Mouse (Mus musculus) liver, embryonic 13.5 days (tissue): ENCODE data around the gene Golga2. TPM values are rescaled to one million over a fixed set of nuclear protein-coding genes. Genes with fewer than 3 reads are reported as not detected.
"Not testable (repeated sequence)": the region's sequence is repeated elsewhere in the genome, so short reads cannot be mapped to it uniquely, and the experiment has no call there.

ENCODE experiments used
- ATAC-seq: fragments of 200-750 bp; cut with Nextera tagmentation; 2 replicates; pipeline ENCODE4 v1.8.0; 2017; ENCODE audit warnings: low read depth, mild to moderate bottlenecking, moderate number of reproducible peaks, moderate library complexity
- DNase-seq: peaks from one replicate; pipeline ENCODE4 v3.0.0; 2022
- H3K27ac ChIP-seq: fragments of 300-500 bp; sonication (generic); 2 replicates; pipeline ENCODE4 v1.5.1; 2015; ENCODE audit warnings: moderate library complexity, mild to moderate bottlenecking, inconsistent platforms
- H3K27me3 ChIP-seq: fragments of 300-500 bp; sonication (generic); 2 replicates; pipeline ENCODE4 v1.6.1; 2015; ENCODE audit warnings: mild to moderate bottlenecking, inconsistent platforms
- H3K36me3 ChIP-seq: fragments of 300-500 bp; sonication (generic); 2 replicates; pipeline ENCODE4 v1.6.1; 2015; ENCODE audit warnings: mild to moderate bottlenecking, inconsistent platforms
- H3K4me1 ChIP-seq: fragments of 300-500 bp; sonication (generic); replicated peaks from 2 replicates; pipeline ENCODE4 v1.6.1; 2015; ENCODE audit warnings: inconsistent platforms
- H3K4me2 ChIP-seq: fragments of 300-500 bp; sonication (generic); 2 replicates; pipeline ENCODE4 v1.6.1; 2015; ENCODE audit warnings: inconsistent platforms, mild to moderate bottlenecking, moderate library complexity
- H3K4me3 ChIP-seq: fragments of 300-500 bp; sonication (generic); replicated peaks from 2 replicates; pipeline ENCODE4 v1.5.1; 2015; ENCODE audit warnings: mild to moderate bottlenecking, inconsistent platforms
- H3K9ac ChIP-seq: fragments of 300-500 bp; sonication (generic); 2 replicates; pipeline ENCODE4 v1.6.1; 2015; ENCODE audit warnings: mild to moderate bottlenecking, inconsistent platforms
- H3K9me3 ChIP-seq: fragments of 300-500 bp; sonication (generic); replicated peaks from 2 replicates; pipeline ENCODE4 v1.6.1; 2016; ENCODE audit warnings: inconsistent platforms
- WGBS: fragments of 180-500 bp; shearing (Covaris S2); methylation state at CpG from one replicate; pipeline ENCODE4 v1.1.7; 2015; ENCODE audit not compliant: insufficient replicate concordance; 5-methylcytosine and 5-hydroxymethylcytosine counted together
- polyA plus RNA-seq: library from polyadenylated mRNA; unstranded; fragments of >200 nt; fragmentation: Nextera tagmentation; extraction: Ambion mirVana; gene quantifications from 2 replicates; pipeline ENCODE4 v1.2.1, GENCODE M21; 2015

Gene Golga2
- polyA plus RNA-seq, 1 experiment from 2014 or later = 7.4 TPM

DNA sequence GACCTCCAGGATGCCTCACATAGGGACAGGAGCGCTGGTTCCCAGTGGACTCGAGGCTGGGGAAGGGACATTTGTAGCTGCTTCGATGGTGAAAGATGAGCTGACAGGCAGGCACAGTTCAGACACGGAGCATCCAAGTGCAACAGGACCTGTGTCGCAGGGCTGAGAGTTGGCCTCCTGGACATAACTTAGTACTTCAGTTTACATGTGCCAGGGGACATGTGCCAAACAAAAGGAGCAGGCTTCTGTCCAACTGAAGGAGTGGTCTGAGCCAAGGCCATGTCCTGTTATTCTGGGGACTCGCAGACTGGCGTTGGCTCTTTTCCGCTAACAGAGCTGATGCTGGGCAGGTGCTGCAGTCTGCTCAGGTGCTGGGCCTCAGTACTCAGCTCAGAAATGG is 7.2 kb downstream of the Golga2 start:
- peaks cover 9% of the 10 kb centered on the region for H3K4me1 ChIP-seq
- H3K4me3 ChIP-seq = no peak overlapping the region
- H3K4me2 ChIP-seq = no peak overlapping the region
- no peaks in the 10 kb centered on the region for H3K27me3 ChIP-seq
- ATAC-seq (no peak), DNase-seq (no peak)
- H3K36me3 ChIP-seq = peaks cover 56% of the 10 kb centered on the region
- H3K27ac ChIP-seq = no peak overlapping the region
- WGBS = 90% methylated on average over 8 of the region's 8 CpGs
- H3K9ac ChIP-seq = no peak overlapping the region
- no peaks in the 10 kb centered on the region for H3K9me3 ChIP-seq

GRCm38 (mm10) chr2:32295285-32295684 is 8.1 kb downstream of the Golga2 start:
- DNase-seq (no peak), ATAC-seq (no peak)
- no peak overlapping the region for H3K9ac ChIP-seq
- 72% methylated on average over 3 of the region's 3 CpGs for WGBS
- no peak overlapping the region for H3K4me2 ChIP-seq
- H3K4me1 ChIP-seq = peaks cover 1% of the 10 kb centered on the region; the same call in 1 of the 2 replicates
- no peaks in the 10 kb centered on the region for H3K27me3 ChIP-seq
- H3K9me3 ChIP-seq = no peaks in the 10 kb centered on the region
- H3K36me3 ChIP-seq = peaks cover 65% of the 10 kb centered on the region
- H3K27ac ChIP-seq = no peak overlapping the region
- H3K4me3 ChIP-seq = no peak overlapping the region

- H3K4me1 ChIP-seq, H3K4me3 ChIP-seq, ATAC-seq, H3K9ac ChIP-seq, H3K4me2 ChIP-seq, H3K27ac ChIP-seq, H3K9me3 ChIP-seq, H3K27me3 ChIP-seq, DNase-seq: not testable (repeated sequence)
- peaks cover 67% of the 10 kb centered on the region for H3K36me3 ChIP-seq
- 85% methylated on average over 2 of the region's 2 CpGs for WGBS
Measured at GRCm38 (mm10) chr2:32295842-32296241, 8.7 kb downstream of the Golga2 start.

- Histone ChIP-seq H3K36me3 (peaks cover 88% of the 10 kb centered on the region), H3K27ac (no peak overlapping the region)
- 77% methylated on average over 4 of the region's 4 CpGs for WGBS
Measured at GRCm38 (mm10) chr2:32299469-32299868, 12.3 kb downstream of the Golga2 start.

DNA sequence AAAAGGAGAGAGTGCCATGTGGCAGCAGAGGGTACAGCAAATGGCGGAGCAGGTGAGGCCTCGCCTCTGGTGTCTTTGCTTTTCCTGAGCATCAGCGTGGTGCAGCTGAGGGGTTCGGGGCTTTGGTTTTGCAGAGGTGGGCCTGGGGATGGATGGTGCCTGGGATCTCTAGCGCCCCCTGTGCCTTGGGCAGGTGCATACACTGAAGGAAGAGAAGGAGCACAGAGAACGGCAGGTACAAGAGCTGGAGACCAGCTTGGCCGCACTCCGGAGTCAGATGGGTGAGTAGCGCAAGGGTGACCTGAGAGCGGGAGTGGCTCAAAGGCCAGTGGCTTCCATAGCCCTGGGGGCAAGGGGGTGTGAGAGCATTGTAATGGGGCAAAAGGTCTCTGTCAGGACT is 15.8 kb downstream of the Golga2 start:
- no peaks in the 10 kb centered on the region for H3K4me1 ChIP-seq
- WGBS = 88% methylated on average over 10 of the region's 10 CpGs
- DNase-seq = no peak
- no peaks in the 10 kb centered on the region for H3K27me3 ChIP-seq
- ATAC-seq = no peak
- H3K36me3 ChIP-seq = peaks cover 93% of the 10 kb centered on the region
- no peak overlapping the region for H3K4me2 ChIP-seq
- H3K9ac ChIP-seq = no peak overlapping the region
- no peaks in the 10 kb centered on the region for H3K9me3 ChIP-seq
- no peak overlapping the region for H3K4me3 ChIP-seq
- no peak overlapping the region for H3K27ac ChIP-seq

More at GRCm38 (mm10) chr2:32299469-32299868, 12.3 kb downstream of the Golga2 start:
- no peaks in the 10 kb centered on the region for H3K27me3 ChIP-seq
- ATAC-seq (no peak), DNase-seq (no peak)
- no peaks in the 10 kb centered on the region for H3K9me3 ChIP-seq
- no peak overlapping the region for H3K4me3 ChIP-seq
- no peak overlapping the region for H3K9ac ChIP-seq
- no peak overlapping the region for H3K4me2 ChIP-seq
- no peaks in the 10 kb centered on the region for H3K4me1 ChIP-seq

DNA sequence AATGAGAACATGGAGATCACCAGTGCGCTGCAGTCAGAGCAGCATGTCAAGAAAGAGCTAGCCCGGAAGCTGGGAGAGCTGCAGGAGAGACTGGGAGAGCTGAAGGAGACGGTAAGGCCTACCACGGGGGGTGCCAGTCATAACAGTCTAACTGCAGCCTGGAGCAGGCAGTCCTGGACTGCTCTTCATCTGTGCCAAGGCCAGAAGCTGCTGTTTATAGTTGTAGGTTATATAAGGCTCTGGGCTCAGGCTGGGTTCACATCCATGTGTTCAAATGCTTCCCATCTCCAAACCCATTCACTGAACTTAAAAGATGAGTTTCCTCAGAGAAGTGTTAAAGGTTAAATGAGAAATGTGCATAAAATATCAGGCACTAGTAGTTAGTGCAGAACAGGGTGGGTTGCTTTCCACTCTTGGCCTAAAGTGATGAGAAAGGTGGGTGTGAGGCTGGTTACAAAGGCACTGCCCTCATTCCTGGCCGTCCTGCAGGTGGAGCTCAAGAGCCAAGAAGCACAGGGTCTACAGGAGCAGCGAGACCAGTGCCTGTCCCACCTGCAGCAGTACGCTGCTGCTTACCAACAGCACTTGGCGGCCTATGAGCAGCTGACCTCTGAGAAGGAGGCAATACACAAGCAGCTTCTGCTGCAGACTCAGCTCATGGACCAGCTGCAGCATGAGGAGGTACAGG is 17.1 kb downstream of the Golga2 start:
- H3K9me3 ChIP-seq = no peaks in the 10 kb centered on the region
- DNase-seq (no peak), ATAC-seq (no peak)
- H3K27me3 ChIP-seq = no peaks in the 10 kb centered on the region
- H3K4me1 ChIP-seq = no peaks in the 10 kb centered on the region
- WGBS = 64% methylated on average over 8 of the region's 8 CpGs
- H3K36me3 ChIP-seq = peaks cover 82% of the 10 kb centered on the region
- no peak overlapping the region for H3K27ac ChIP-seq
- H3K4me3 ChIP-seq = no peak overlapping the region
- H3K9ac ChIP-seq = no peak overlapping the region
- H3K4me2 ChIP-seq = no peak overlapping the region

- ATAC-seq (no peak), DNase-seq (no peak)
- WGBS = 89% methylated on average over 5 of the region's 5 CpGs
- H3K4me3 ChIP-seq = no peak overlapping the region
- no peak overlapping the region for H3K4me2 ChIP-seq
- peaks cover 9% of the 10 kb centered on the region; the same call in 1 of the 2 replicates for H3K27me3 ChIP-seq
- H3K9ac ChIP-seq = no peak overlapping the region
- H3K9me3 ChIP-seq = no peaks in the 10 kb centered on the region
- peaks cover 72% of the 10 kb centered on the region for H3K36me3 ChIP-seq
- 0 out of 2 replicates have a peak, but pooled peaks cover 2% of the 10 kb centered on the region for H3K4me1 ChIP-seq
- no peak overlapping the region for H3K27ac ChIP-seq
Measured at GRCm38 (mm10) chr2:32305668-32306067, 18.5 kb downstream of the Golga2 start.

GRCm38 (mm10) chr2:32306176-32306575 is 19.0 kb downstream of the Golga2 start:
- DNase-seq (no peak), ATAC-seq (no peak)
- 85% methylated on average over 9 of the region's 9 CpGs for WGBS
- Histone ChIP-seq H3K27ac (no peak overlapping the region), H3K9ac (no peak overlapping the region), H3K4me3 (no peak overlapping the region), H3K27me3 (peaks cover 13% of the 10 kb centered on the region), H3K9me3 (no peaks in the 10 kb centered on the region), H3K4me1 (peaks cover 4% of the 10 kb centered on the region; the same call in 1 of the 2 replicates), H3K36me3 (peaks cover 67% of the 10 kb centered on the region), H3K4me2 (no peak overlapping the region)

- Histone ChIP-seq H3K9ac (no peak overlapping the region), H3K27ac (no peak overlapping the region), H3K27me3 (peaks cover 25% of the 10 kb centered on the region), H3K4me1 (peaks cover 15% of the 10 kb centered on the region), H3K9me3 (no peaks in the 10 kb centered on the region), H3K36me3 (peaks cover 56% of the 10 kb centered on the region), H3K4me2 (no peak overlapping the region), H3K4me3 (no peak overlapping the region)
- ATAC-seq (no peak), DNase-seq (no peak)
- 68% methylated on average over 6 of the region's 6 CpGs for WGBS
Measured at GRCm38 (mm10) chr2:32307247-32307798, 20.1 kb downstream of the Golga2 start.

DNA sequence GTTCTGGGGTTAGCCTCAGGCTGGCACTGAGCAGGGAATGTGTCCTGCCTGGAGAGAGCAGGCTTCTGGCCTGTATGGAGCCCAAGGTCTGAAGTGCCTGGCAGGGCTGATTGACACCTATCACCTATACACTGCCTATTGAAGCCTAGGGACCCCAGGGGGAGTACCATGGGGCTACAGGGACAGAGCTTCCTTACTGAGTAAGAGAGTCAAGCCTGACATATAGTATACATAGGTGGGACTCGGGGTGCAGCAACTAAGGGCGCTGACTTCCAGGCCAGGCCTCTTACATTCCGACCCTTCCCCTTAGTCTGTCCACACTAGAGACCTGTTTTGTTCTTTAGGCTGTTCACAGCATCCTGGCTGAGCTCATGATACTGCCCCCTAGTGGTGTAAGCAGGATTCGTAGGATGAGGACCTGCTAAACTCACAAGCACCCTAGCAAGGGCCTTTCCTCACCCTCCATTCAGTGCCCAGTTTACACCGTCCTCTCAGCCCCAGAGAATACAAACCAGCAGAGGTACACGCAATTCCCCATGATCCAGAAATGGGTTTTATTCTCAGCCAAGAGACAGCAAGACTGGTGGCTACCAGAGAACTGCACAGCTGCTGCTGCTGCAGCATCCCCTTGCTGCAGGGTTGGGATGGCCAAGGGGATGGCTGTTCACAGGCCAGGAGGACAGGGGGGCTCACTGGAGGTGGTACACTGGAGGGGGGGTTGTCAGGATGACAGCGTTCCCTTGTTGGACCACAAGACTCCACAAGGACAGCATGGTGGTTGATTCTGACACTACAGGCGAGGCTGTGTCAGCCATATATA is 21.0 kb downstream of the Golga2 start:
- no peaks in the 10 kb centered on the region for H3K9me3 ChIP-seq
- DNase-seq (no peak), ATAC-seq (no peak)
- H3K36me3 ChIP-seq = peaks cover 47% of the 10 kb centered on the region
- WGBS = 41% methylated on average over 8 of the region's 8 CpGs
- no peak overlapping the region for H3K4me3 ChIP-seq
- H3K4me1 ChIP-seq = peaks cover 19% of the 10 kb centered on the region
- H3K27me3 ChIP-seq = peaks cover 33% of the 10 kb centered on the region
- H3K9ac ChIP-seq = no peak overlapping the region
- H3K27ac ChIP-seq = no peak overlapping the region
- no peak overlapping the region for H3K4me2 ChIP-seq

DNA sequence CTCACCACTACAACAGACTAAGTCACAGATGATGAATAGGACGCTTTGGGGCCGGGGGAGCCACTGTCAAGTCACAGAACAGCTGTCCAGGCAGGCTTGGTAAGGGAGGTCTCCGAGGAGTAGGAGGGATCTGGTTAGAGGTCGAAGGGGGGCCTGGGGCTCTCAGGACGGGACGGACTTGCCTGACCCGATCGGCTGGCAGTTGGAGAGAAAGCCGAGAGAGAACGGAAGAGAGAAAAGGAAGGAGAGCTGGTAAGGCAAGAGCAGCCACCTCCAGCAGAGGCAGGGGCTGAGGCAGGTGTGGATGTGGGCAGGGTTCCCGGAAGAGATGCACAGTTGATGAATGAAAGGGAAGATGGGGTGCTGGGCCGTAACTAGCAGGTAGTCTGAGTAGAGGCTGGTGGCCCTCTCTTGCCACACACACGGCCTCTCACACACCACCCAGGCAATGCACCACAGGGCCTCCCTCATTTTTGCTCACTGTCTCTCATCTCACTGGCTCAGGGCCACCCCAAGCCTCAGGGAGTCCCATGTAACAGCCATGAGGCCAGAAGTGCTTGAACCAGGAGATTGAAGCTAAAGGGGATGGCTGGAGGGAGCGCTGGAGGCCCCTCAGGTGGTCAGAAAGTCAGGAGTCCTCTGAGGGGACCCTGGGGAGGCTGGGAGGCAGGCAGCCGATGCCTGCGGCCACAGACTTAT is 21.8 kb downstream of the Golga2 start:
- H3K4me2 ChIP-seq = no peak overlapping the region
- no peaks in the 10 kb centered on the region for H3K9me3 ChIP-seq
- ATAC-seq (no peak), DNase-seq (no peak)
- H3K27ac ChIP-seq = no peak overlapping the region
- H3K4me1 ChIP-seq = peaks cover 19% of the 10 kb centered on the region
- peaks cover 39% of the 10 kb centered on the region for H3K36me3 ChIP-seq
- 83% methylated on average over 16 of the region's 16 CpGs for WGBS
- H3K9ac ChIP-seq = no peak overlapping the region
- peaks cover 42% of the 10 kb centered on the region for H3K27me3 ChIP-seq
- H3K4me3 ChIP-seq = no peak overlapping the region
